Mouse (Mus musculus) lung, embryonic 14.5 days (tissue): ENCODE measurements around the gene Pfkfb4. TPM values are rescaled to one million over a fixed set of nuclear protein-coding genes. Genes with fewer than 3 reads are reported as not detected.

Experiments
- ATAC-seq: fragments of 200-750 bp; cut with Nextera tagmentation; 2 replicates; pipeline ENCODE4 v1.8.0; 2017; ENCODE audit warnings: mild to moderate bottlenecking, moderate TSS enrichment, moderate library complexity; ENCODE audit not compliant: insufficient read depth
- DNase-seq: peaks from one replicate; pipeline ENCODE4 v3.0.0-alpha.2; 2015
- H3K27ac ChIP-seq: fragments of 300-500 bp; sonication (generic); 2 replicates; pipeline ENCODE4 v1.5.1; 2014; ENCODE audit warnings: low read depth, mild to moderate bottlenecking, moderate library complexity
- H3K27me3 ChIP-seq: fragments of 300-500 bp; sonication (generic); 2 replicates; pipeline ENCODE4 v1.6.1; 2014; ENCODE audit warnings: low read length, control low read depth; ENCODE audit not compliant: insufficient read depth
- H3K36me3 ChIP-seq: fragments of 300-500 bp; sonication (generic); 2 replicates; pipeline ENCODE4 v1.6.1; 2014; ENCODE audit warnings: control low read depth; ENCODE audit not compliant: insufficient read depth
- H3K4me1 ChIP-seq: fragments of 300-500 bp; sonication (generic); 2 replicates; pipeline ENCODE4 v1.6.1; 2014; ENCODE audit warnings: antibody characterized with exemption, control low read depth; ENCODE audit not compliant: insufficient read depth
- H3K4me2 ChIP-seq: fragments of 300-500 bp; sonication (generic); 2 replicates; pipeline ENCODE4 v1.6.1; 2014; ENCODE audit warnings: mild to moderate bottlenecking
- H3K4me3 ChIP-seq: fragments of 300-500 bp; sonication (generic); 2 replicates; pipeline ENCODE4 v1.5.1; 2014; ENCODE audit warnings: low read depth, low read length
- H3K9ac ChIP-seq: fragments of 300-500 bp; sonication (generic); 2 replicates; pipeline ENCODE4 v1.6.1; 2014
- H3K9me3 ChIP-seq: fragments of 300-500 bp; sonication (generic); 2 replicates; pipeline ENCODE4 v1.6.1; 2016; ENCODE audit warnings: low read depth, low read length, control low read depth
- CTCF ChIP-seq: IDR thresholded peaks from 2 replicates; pipeline ENCODE4 v1.5.1; 2016; ENCODE audit warnings: antibody characterized with exemption, low read depth
- WGBS: fragments of 180-500 bp; shearing (Covaris S2); extraction: QIAGEN DNeasy Blood & Tissue Kit; methylation state at CpG from one replicate; pipeline ENCODE4 v1.1.7; 2014; 5-methylcytosine and 5-hydroxymethylcytosine counted together
- polyA plus RNA-seq: library from polyadenylated mRNA; unstranded; fragments of >200 nt; fragmentation: Nextera tagmentation; extraction: Ambion mirVana; gene quantifications from 2 replicates; pipeline ENCODE4 v1.2.1, GENCODE M21; 2014

Pfkfb4 gene
- polyA plus RNA-seq, 1 experiment from 2014 or later = 7.6 TPM

DNA sequence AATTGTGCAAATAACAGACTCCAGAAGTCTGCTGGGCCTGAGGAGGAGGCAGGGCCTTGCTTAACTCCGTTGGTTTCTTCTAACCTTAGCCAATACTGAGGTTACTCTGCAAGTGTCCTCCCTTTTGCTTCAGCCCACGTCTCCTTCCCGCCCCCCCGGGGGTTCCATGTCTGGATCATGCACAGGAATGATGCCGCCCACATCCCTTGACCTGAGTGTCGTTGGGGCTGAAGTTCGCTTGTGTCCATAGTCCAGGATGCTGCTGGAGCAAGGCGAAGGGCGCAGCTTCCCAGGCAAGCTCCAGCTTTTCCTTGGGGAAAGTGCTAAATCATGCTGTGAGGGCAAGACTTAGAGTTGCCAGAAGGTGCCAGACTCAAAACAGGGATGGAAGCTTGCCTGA is 4.8 kb downstream of the Pfkfb4 start:
- no peak overlapping the region for H3K27ac ChIP-seq
- peaks cover 8% of the 10 kb centered on the region; the same call in 1 of the 2 replicates for H3K4me1 ChIP-seq
- 57% methylated on average over 9 of the region's 9 CpGs for WGBS
- DNase-seq (no peak), ATAC-seq (no peak)
- no peak overlapping the region for H3K4me2 ChIP-seq
- H3K9ac ChIP-seq = no peak overlapping the region
- no peaks in the 10 kb centered on the region for H3K36me3 ChIP-seq
- no peaks in the 10 kb centered on the region for H3K9me3 ChIP-seq
- no peak for TF ChIP-seq CTCF
- H3K4me3 ChIP-seq = no peak overlapping the region
- H3K27me3 ChIP-seq = no peaks in the 10 kb centered on the region

- Histone ChIP-seq H3K9me3 (no peaks in the 10 kb centered on the region), H3K4me1 (no peaks in the 10 kb centered on the region), H3K9ac (no peak overlapping the region), H3K4me2 (no peak overlapping the region), H3K4me3 (no peak overlapping the region), H3K27me3 (no peaks in the 10 kb centered on the region), H3K27ac (no peak overlapping the region), H3K36me3 (no peaks in the 10 kb centered on the region)
- ATAC-seq = no peak
- TF ChIP-seq CTCF = no peak
- DNase-seq = no peak
- 74% methylated on average over 19 of the region's 19 CpGs for WGBS
These were observed 6.9 kb downstream of the Pfkfb4 start for GRCm38 (mm10) chr9:108998287-108999166.

DNA sequence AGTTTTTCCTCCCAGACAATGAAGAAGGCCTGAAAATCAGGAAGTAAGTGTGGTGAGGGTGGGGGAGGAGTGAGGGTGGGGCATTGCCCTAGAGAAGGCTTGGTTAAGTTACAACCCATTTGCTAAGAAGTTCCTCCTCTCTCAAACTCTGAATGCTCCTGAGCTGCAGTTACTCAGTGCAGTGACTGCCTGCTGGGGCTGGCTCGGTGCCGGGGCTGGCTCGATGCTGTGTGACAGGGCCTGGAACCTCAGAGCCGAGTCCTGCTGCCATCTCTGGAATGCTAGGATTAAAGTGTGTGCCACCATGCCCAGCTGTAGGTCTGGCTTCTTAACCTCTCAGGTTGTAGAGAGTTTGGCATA is 7.6 kb downstream of the Pfkfb4 start:
- TF ChIP-seq CTCF = no peak
- H3K4me3 ChIP-seq = no peak overlapping the region
- no peak for DNase-seq
- no peaks in the 10 kb centered on the region for H3K36me3 ChIP-seq
- ATAC-seq = no peak
- no peaks in the 10 kb centered on the region for H3K4me1 ChIP-seq
- H3K27me3 ChIP-seq = no peaks in the 10 kb centered on the region
- H3K27ac ChIP-seq = no peak overlapping the region
- WGBS = 68% methylated on average over 4 of the region's 4 CpGs
- no peak overlapping the region for H3K9ac ChIP-seq
- no peak overlapping the region for H3K4me2 ChIP-seq
- no peaks in the 10 kb centered on the region for H3K9me3 ChIP-seq

DNA sequence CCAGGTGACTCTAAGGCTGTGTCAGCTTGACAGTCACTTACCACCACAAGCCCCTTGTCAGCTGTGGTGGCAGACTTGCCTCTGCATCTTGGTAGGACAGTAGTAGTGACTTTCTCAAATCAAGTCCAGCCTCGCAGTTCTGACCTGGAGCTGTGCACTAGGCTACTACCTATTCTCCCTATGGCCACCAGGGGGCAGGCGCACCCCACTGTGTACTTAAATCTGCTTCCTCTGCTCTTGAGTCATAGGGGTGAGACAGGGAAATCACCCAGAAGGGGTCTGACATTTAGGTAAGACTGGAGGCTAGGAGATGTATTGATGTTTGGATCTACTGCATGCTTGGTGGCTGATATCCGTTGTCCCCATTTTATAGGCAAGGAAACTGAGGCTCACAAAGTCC is 9.1 kb downstream of the Pfkfb4 start:
- Histone ChIP-seq H3K4me2 (no peak overlapping the region), H3K9ac (no peak overlapping the region), H3K4me1 (no peaks in the 10 kb centered on the region), H3K27me3 (no peaks in the 10 kb centered on the region), H3K36me3 (no peaks in the 10 kb centered on the region), H3K9me3 (no peaks in the 10 kb centered on the region), H3K4me3 (no peak overlapping the region), H3K27ac (no peak overlapping the region)
- ATAC-seq (peak; percentile 50), DNase-seq (peak; percentile 85)
- WGBS = 5% methylated on average over 3 of the region's 3 CpGs
- peak; percentile 99 for TF ChIP-seq CTCF

GRCm38 (mm10) chr9:109003201-109003600 is 11.6 kb downstream of the Pfkfb4 start:
- 50% methylated on average over 2 of the region's 2 CpGs for WGBS
- Histone ChIP-seq H3K4me3 (no peak overlapping the region), H3K27me3 (no peaks in the 10 kb centered on the region), H3K4me2 (no peak overlapping the region), H3K36me3 (no peaks in the 10 kb centered on the region), H3K9me3 (no peaks in the 10 kb centered on the region), H3K4me1 (no peaks in the 10 kb centered on the region), H3K27ac (no peak overlapping the region), H3K9ac (no peak overlapping the region)
- DNase-seq (peak; percentile 75), ATAC-seq (no peak)
- TF ChIP-seq CTCF = peak; percentile 81

GRCm38 (mm10) chr9:109007025-109007780 is 15.6 kb downstream of the Pfkfb4 start:
- no peak for DNase-seq
- Histone ChIP-seq H3K27me3 (no peaks in the 10 kb centered on the region), H3K9ac (no peak overlapping the region), H3K4me2 (no peak overlapping the region), H3K4me3 (no peak overlapping the region), H3K4me1 (no peaks in the 10 kb centered on the region), H3K36me3 (0 out of 2 replicates have a peak, but pooled peaks cover 7% of the 10 kb centered on the region), H3K9me3 (no peaks in the 10 kb centered on the region), H3K27ac (no peak overlapping the region)
- ATAC-seq = no peak
- no peak for TF ChIP-seq CTCF
- WGBS = 78% methylated on average over 21 of the region's 21 CpGs

- H3K4me2 ChIP-seq = no peak overlapping the region
- TF ChIP-seq CTCF = no peak
- no peak overlapping the region for H3K9ac ChIP-seq
- DNase-seq = no peak
- 82% methylated on average over 9 of the region's 9 CpGs for WGBS
- H3K9me3 ChIP-seq = no peaks in the 10 kb centered on the region
- H3K27ac ChIP-seq = no peak overlapping the region
- no peaks in the 10 kb centered on the region for H3K4me1 ChIP-seq
- H3K27me3 ChIP-seq = no peaks in the 10 kb centered on the region
- H3K36me3 ChIP-seq = 0 out of 2 replicates have a peak, but pooled peaks cover 7% of the 10 kb centered on the region
- no peak overlapping the region for H3K4me3 ChIP-seq
- ATAC-seq = no peak
These were observed 16.5 kb downstream of the Pfkfb4 start for GRCm38 (mm10) chr9:109008081-109008480.
